Mouse (Mus musculus): ENCODE data around the gene Cpeb1. TPM values are rescaled to one million over a fixed set of nuclear protein-coding genes. Genes with fewer than 3 reads are reported as not detected.

The Cpeb1 gene
- total and polyA plus RNA-seq, 3 experiments, result 13.0 to 26.1 (median 13.6) TPM

- Histone ChIP-seq H3K27me3 (ENCODE audit: control insufficient read depth, insufficient read depth, low read length) (no peaks in the 10 kb centered on the region), H3K27ac (no peak overlapping the region), H3K79me2 (replicated peaks; ENCODE audit: control insufficient read depth, insufficient read depth, low read length) (no peaks in the 10 kb centered on the region), H3K36me3 (ENCODE audit: control insufficient read depth, insufficient read depth, low read length) (no peaks in the 10 kb centered on the region), H3K4me1 (ENCODE audit: control insufficient read depth, insufficient read depth, low read length) (peaks cover 3% of the 10 kb centered on the region), H3K9ac (ENCODE audit: low read depth, low read length) (no peak overlapping the region), H3K4me3 (no peak overlapping the region)
- TF ChIP-seq EP300 (IDR thresholded peaks at IDR 0.05; ENCODE audit: insufficient read depth, low read depth, low read length), result no peak
- TF ChIP-seq CTCF (IDR thresholded peaks at IDR 0.05), result no peak
- no peak for TF ChIP-seq POLR2A (IDR thresholded peaks at IDR 0.05; ENCODE audit: insufficient read depth, low read depth, low read length)
- intact Hi-C loops (cut with DNase I), result loop anchor here (10.0 kb wide), 1 partner anchor 144 kb away; no protein-coding TSS in a partner anchor
- WGBS, result 65% methylated on average over 6 of the region's 6 CpGs
- no peak for DNase-seq
Measured at GRCm38 (mm10) chr7:81309247-81309646, 146.0 kb downstream of the Cpeb1 start.

GRCm38 (mm10) chr7:81307735-81308134, 147.5 kb downstream of the Cpeb1 start:
- no peaks in the 10 kb centered on the region for H3K36me3 ChIP-seq (ENCODE audit: control insufficient read depth, insufficient read depth, low read length)
- no peak overlapping the region for H3K27ac ChIP-seq
- H3K27me3 ChIP-seq (ENCODE audit: control insufficient read depth, insufficient read depth, low read length), result no peaks in the 10 kb centered on the region
- 85% methylated on average over 8 of the region's 8 CpGs for WGBS
- H3K4me3 ChIP-seq, result no peak overlapping the region
- no peaks in the 10 kb centered on the region for H3K79me2 ChIP-seq (replicated peaks; ENCODE audit: control insufficient read depth, insufficient read depth, low read length)
- intact Hi-C loops (cut with DNase I), result loop anchor here (10.0 kb wide), 1 partner anchor 143 kb away; no protein-coding TSS in a partner anchor
- peaks cover 3% of the 10 kb centered on the region; the same call in 1 of the 2 replicates for H3K4me1 ChIP-seq (ENCODE audit: control insufficient read depth, insufficient read depth, low read length)
- DNase-seq, result peak in 1 of 2 experiments; percentile 19
- TF ChIP-seq CTCF (IDR thresholded peaks at IDR 0.05), result no peak
- TF ChIP-seq EP300 (IDR thresholded peaks at IDR 0.05; ENCODE audit: insufficient read depth, low read depth, low read length), result no peak
- TF ChIP-seq POLR2A (IDR thresholded peaks at IDR 0.05; ENCODE audit: insufficient read depth, low read depth, low read length), result no peak
- H3K9ac ChIP-seq (ENCODE audit: low read depth, low read length), result no peak overlapping the region

- H3K9ac ChIP-seq (ENCODE audit: low read depth, low read length), result no peak overlapping the region
- DNase-seq, result no peak
- no peaks in the 10 kb centered on the region for H3K36me3 ChIP-seq (ENCODE audit: control insufficient read depth, insufficient read depth, low read length)
- intact Hi-C loops (cut with DNase I), result loop anchor here (5.0 to 10.0 kb wide), 2 partner anchors 87 to 140 kb away; no protein-coding TSS in a partner anchor
- H3K27me3 ChIP-seq (ENCODE audit: control insufficient read depth, insufficient read depth, low read length), result no peaks in the 10 kb centered on the region
- WGBS, result 92% methylated on average over 5 of the region's 5 CpGs
- TF ChIP-seq POLR2A (IDR thresholded peaks at IDR 0.05; ENCODE audit: insufficient read depth, low read depth, low read length) (no peak), CTCF (IDR thresholded peaks at IDR 0.05) (no peak), EP300 (IDR thresholded peaks at IDR 0.05; ENCODE audit: insufficient read depth, low read depth, low read length) (no peak)
- no peak overlapping the region for H3K27ac ChIP-seq
- no peak overlapping the region for H3K4me3 ChIP-seq
- no peaks in the 10 kb centered on the region for H3K79me2 ChIP-seq (replicated peaks; ENCODE audit: control insufficient read depth, insufficient read depth, low read length)
- H3K4me1 ChIP-seq (ENCODE audit: control insufficient read depth, insufficient read depth, low read length), result peaks cover 3% of the 10 kb centered on the region; the same call in 1 of the 2 replicates
Measured at GRCm38 (mm10) chr7:81304675-81305074, 150.6 kb downstream of the Cpeb1 start.

GRCm38 (mm10) chr7:81304100-81304499, 151.2 kb downstream of the Cpeb1 start:
- TF ChIP-seq POLR2A (IDR thresholded peaks at IDR 0.05; ENCODE audit: insufficient read depth, low read depth, low read length) (no peak), CTCF (IDR thresholded peaks at IDR 0.05) (no peak), EP300 (IDR thresholded peaks at IDR 0.05; ENCODE audit: insufficient read depth, low read depth, low read length) (no peak)
- intact Hi-C loops (cut with DNase I), result loop anchor here (5.0 to 10.0 kb wide), 2 partner anchors 87 to 139 kb away; no protein-coding TSS in a partner anchor

GRCm38 (mm10) chr7:81303682-81304081, 151.6 kb downstream of the Cpeb1 start:
- DNase-seq, result peak in 1 of 2 experiments; percentile 38
- H3K79me2 ChIP-seq (replicated peaks; ENCODE audit: control insufficient read depth, insufficient read depth, low read length), result no peaks in the 10 kb centered on the region
- H3K27me3 ChIP-seq (ENCODE audit: control insufficient read depth, insufficient read depth, low read length), result no peaks in the 10 kb centered on the region
- H3K4me3 ChIP-seq, result no peak overlapping the region
- H3K9ac ChIP-seq (ENCODE audit: low read depth, low read length), result no peak overlapping the region
- peaks cover 2% of the 10 kb centered on the region; the same call in 1 of the 2 replicates for H3K4me1 ChIP-seq (ENCODE audit: control insufficient read depth, insufficient read depth, low read length)
- intact Hi-C loops (cut with DNase I), result loop anchor here (5.0 to 10.0 kb wide), 2 partner anchors 86 to 139 kb away; no protein-coding TSS in a partner anchor
- WGBS, result 88% methylated on average over 2 of the region's 2 CpGs
- H3K36me3 ChIP-seq (ENCODE audit: control insufficient read depth, insufficient read depth, low read length), result no peaks in the 10 kb centered on the region
- TF ChIP-seq POLR2A (IDR thresholded peaks at IDR 0.05; ENCODE audit: insufficient read depth, low read depth, low read length), result no peak
- peak; percentile 77 for TF ChIP-seq CTCF (IDR thresholded peaks at IDR 0.05)
- no peak overlapping the region for H3K27ac ChIP-seq

More at GRCm38 (mm10) chr7:81304100-81304499, 151.2 kb downstream of the Cpeb1 start:
- peaks cover 2% of the 10 kb centered on the region; the same call in 1 of the 2 replicates for H3K4me1 ChIP-seq (ENCODE audit: control insufficient read depth, insufficient read depth, low read length)
- H3K36me3 ChIP-seq (ENCODE audit: control insufficient read depth, insufficient read depth, low read length), result no peaks in the 10 kb centered on the region
- no peak overlapping the region for H3K27ac ChIP-seq
- no peaks in the 10 kb centered on the region for H3K79me2 ChIP-seq (replicated peaks; ENCODE audit: control insufficient read depth, insufficient read depth, low read length)
- no peak overlapping the region for H3K4me3 ChIP-seq
- DNase-seq, result no peak
- H3K27me3 ChIP-seq (ENCODE audit: control insufficient read depth, insufficient read depth, low read length), result no peaks in the 10 kb centered on the region
- WGBS, result 35% methylated on average over 5 of the region's 5 CpGs
- no peak overlapping the region for H3K9ac ChIP-seq (ENCODE audit: low read depth, low read length)

GRCm38 (mm10) chr7:81301323-81301722, 153.9 kb downstream of the Cpeb1 start:
- H3K4me3 ChIP-seq, result no peak overlapping the region
- H3K4me1 ChIP-seq (ENCODE audit: control insufficient read depth, insufficient read depth, low read length), result peaks cover 2% of the 10 kb centered on the region; the same call in 1 of the 2 replicates
- no peaks in the 10 kb centered on the region for H3K27me3 ChIP-seq (ENCODE audit: control insufficient read depth, insufficient read depth, low read length)
- no peaks in the 10 kb centered on the region for H3K79me2 ChIP-seq (replicated peaks; ENCODE audit: control insufficient read depth, insufficient read depth, low read length)
- no peak overlapping the region for H3K27ac ChIP-seq
- intact Hi-C loops (cut with DNase I), result loop anchor here (5.0 to 10.0 kb wide), 2 partner anchors 84 to 137 kb away; no protein-coding TSS in a partner anchor
- 94% methylated on average over 7 of the region's 7 CpGs for WGBS
- no peak for DNase-seq
- TF ChIP-seq CTCF (IDR thresholded peaks at IDR 0.05) (no peak), POLR2A (IDR thresholded peaks at IDR 0.05; ENCODE audit: insufficient read depth, low read depth, low read length) (no peak), EP300 (IDR thresholded peaks at IDR 0.05; ENCODE audit: insufficient read depth, low read depth, low read length) (no peak)
- no peaks in the 10 kb centered on the region for H3K36me3 ChIP-seq (ENCODE audit: control insufficient read depth, insufficient read depth, low read length)
- no peak overlapping the region for H3K9ac ChIP-seq (ENCODE audit: low read depth, low read length)

Measured in heart, adult 2 months (tissue).